Mouse (Mus musculus): ENCODE results near the gene Olfr522.
"Not testable (repeated sequence)": the region's sequence is repeated elsewhere in the genome, so short reads cannot be mapped to it uniquely, and the experiment has no call there.

The Olfr522 gene

GRCm38 (mm10) chr7:140167950-140168349, 3.4 kb upstream of the Olfr522 start:
- DNase-seq (ENCODE audit: low read depth in 2 of 2, low spot score in 2 of 2): no peak

- DNase-seq (ENCODE audit: low read depth in 2 of 2, low spot score in 2 of 2): no peak
These were observed 4.2 kb downstream of the Olfr522 start for GRCm38 (mm10) chr7:140160363-140160762.

GRCm38 (mm10) chr7:140154218-140154927, 10.2 kb downstream of the Olfr522 start, which contains the start of gene Sprn:
Gene Sprn (minus strand): TSS chr7:140154877.
- no peak for DNase-seq (ENCODE audit: low read depth in 2 of 2, low spot score in 2 of 2)

- no peak for DNase-seq (ENCODE audit: low read depth in 2 of 2, low spot score in 2 of 2)
These were observed 10.7 kb downstream of the Olfr522 start for GRCm38 (mm10) chr7:140153829-140154217.

- no peak for DNase-seq (ENCODE audit: low read depth in 2 of 2, low spot score in 2 of 2)
These were observed 11.2 kb downstream of the Olfr522 start for GRCm38 (mm10) chr7:140153383-140153782.

GRCm38 (mm10) chr7:140144550-140144949, 20.0 kb downstream of the Olfr522 start:
- no peak for DNase-seq (ENCODE audit: low read depth in 2 of 2, low spot score in 2 of 2)

GRCm38 (mm10) chr7:140141350-140141749, 23.2 kb downstream of the Olfr522 start:
- DNase-seq (ENCODE audit: low read depth in 2 of 2, low spot score in 2 of 2): peak; percentile 51 to 72

GRCm38 (mm10) chr7:140138021-140138310, 26.6 kb downstream of the Olfr522 start:
- no peak for DNase-seq (ENCODE audit: low read depth in 2 of 2, low spot score in 2 of 2)

- DNase-seq (ENCODE audit: low read depth in 2 of 2, low spot score in 2 of 2): peak; percentile 95 to 96
These were observed 27.2 kb downstream of the Olfr522 start, which contains the start of gene Mtg1 for GRCm38 (mm10) chr7:140137135-140138020. Gene Mtg1 (plus strand): TSS chr7:140137564.

GRCm38 (mm10) chr7:140135106-140135770, 29.3 kb downstream of the Olfr522 start:
- DNase-seq (ENCODE audit: low read depth in 2 of 2, low spot score in 2 of 2): no peak

GRCm38 (mm10) chr7:140134033-140134432, 30.5 kb downstream of the Olfr522 start:
- not testable (repeated sequence) for DNase-seq (ENCODE audit: low read depth in 2 of 2, low spot score in 2 of 2)

- DNase-seq (ENCODE audit: low read depth in 2 of 2, low spot score in 2 of 2): not testable (repeated sequence)
These were observed 32.4 kb downstream of the Olfr522 start for GRCm38 (mm10) chr7:140132184-140132583.

GRCm38 (mm10) chr7:140127911-140128310, 36.7 kb downstream of the Olfr522 start:
- DNase-seq (ENCODE audit: low read depth in 2 of 2, low spot score in 2 of 2): no peak

GRCm38 (mm10) chr7:140126934-140127333, 37.6 kb downstream of the Olfr522 start:
- no peak for DNase-seq (ENCODE audit: low read depth in 2 of 2, low spot score in 2 of 2)

- no peak for DNase-seq (ENCODE audit: low read depth in 2 of 2, low spot score in 2 of 2)
These were observed 38.6 kb downstream of the Olfr522 start for GRCm38 (mm10) chr7:140126022-140126350.

- peak; percentile 74 to 84 for DNase-seq (ENCODE audit: low read depth in 2 of 2, low spot score in 2 of 2)
These were observed 39.1 kb downstream of the Olfr522 start for GRCm38 (mm10) chr7:140125278-140126021.

- DNase-seq (ENCODE audit: low read depth in 2 of 2, low spot score in 2 of 2): no peak
These were observed 40.2 kb downstream of the Olfr522 start for GRCm38 (mm10) chr7:140124382-140124781.

- DNase-seq (ENCODE audit: low read depth in 2 of 2, low spot score in 2 of 2): no peak
These were observed 41.8 kb downstream of the Olfr522 start for GRCm38 (mm10) chr7:140122765-140123164.

GRCm38 (mm10) chr7:140121338-140121910, 43.1 kb downstream of the Olfr522 start:
- no peak for DNase-seq (ENCODE audit: low read depth in 2 of 2, low spot score in 2 of 2)

GRCm38 (mm10) chr7:140120484-140120883, 44.1 kb downstream of the Olfr522 start:
- no peak for DNase-seq (ENCODE audit: low read depth in 2 of 2, low spot score in 2 of 2)
